Mouse (Mus musculus): ENCODE results near the gene Abhd15.
A peak's percentile ranks its signal among the peaks of the same experiment; 100 is the strongest.

Gene Abhd15

DNA sequence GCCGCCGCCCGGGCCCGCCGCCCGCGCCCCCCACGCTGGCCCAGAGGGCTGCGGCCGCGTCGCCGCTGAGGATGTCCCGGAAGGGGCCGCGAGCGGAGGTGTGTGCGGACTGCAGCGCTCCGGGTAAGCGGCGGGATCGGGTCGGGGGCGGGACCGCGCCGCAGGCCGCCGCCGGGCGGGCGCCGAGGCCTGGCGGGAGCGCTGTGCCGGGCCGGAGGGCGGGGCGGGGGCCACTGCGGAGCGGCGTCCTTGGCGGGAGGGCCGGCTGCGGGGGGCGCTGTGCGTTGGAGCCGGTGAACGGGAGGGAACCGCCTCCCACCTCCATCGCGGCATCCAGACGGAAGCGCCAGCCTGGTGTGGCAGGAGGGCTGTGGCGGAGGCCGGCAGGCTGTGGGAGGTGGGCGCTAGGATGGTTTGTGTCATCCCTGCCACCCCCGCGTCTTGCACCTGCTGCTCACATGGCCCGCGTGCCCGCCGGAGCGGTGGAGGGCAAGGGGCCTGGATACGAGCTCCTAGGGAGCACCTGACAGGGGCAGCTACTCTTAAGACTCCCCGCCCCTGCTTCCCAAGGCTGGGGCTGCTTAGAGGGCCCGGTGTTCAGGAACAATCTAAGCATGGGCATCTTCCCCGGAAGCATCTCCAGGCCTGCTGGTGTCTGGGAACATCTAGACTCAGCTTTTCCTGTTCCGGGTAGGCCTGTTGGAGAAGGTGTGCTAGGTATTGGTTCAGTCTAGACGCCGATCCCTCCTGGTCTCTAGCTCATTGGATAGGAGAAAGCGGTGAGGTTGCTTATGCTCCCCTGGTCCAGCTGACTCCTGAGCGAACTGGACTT, 21.2 kb upstream of the Abhd15 start, which contains the start of gene Git1:
Gene Git1 (plus strand): TSS at position 51 of the 832 bp plus-strand sequence.
- DNase-seq (ENCODE audit: low spot score in 2 of 2): peak in 1 of 2 experiments; percentile 43

DNA sequence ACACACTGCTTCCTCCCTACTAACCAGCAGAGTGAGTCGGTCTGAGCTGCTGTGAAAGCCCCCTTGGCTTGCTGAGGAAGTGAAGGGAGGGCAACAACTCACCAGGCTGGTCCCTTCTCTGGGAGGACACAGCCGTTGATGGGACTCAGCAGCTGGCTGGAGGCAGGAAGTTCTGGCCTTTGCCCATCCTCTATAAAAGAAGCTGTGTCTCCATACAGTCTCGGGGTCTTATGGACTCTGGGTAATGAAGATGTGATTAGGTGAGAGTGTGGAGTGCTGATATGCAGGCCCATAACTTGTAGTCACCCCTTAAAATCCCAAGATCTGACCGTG, 20.6 kb upstream of the Abhd15 start:
- DNase-seq (ENCODE audit: low spot score in 2 of 2): no peak

DNA sequence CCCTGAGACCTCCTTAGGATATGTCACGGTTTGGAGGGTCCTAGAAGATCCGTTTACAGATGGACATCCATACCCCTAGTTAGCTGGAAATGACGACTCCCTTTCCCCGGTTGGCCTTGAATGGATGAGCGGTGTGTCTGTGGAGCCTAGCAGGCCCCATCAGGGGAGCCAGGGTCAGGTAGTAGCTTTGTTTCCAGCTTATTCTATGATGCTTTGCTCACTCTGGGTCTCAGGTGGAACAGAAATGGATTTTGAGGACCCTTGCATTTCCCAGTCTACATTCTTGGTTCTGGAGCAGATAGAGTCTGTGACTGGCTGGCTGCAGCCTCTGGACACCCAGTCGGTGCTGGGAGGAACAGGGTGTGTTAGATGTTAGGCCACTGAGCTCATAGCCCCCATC, 20.1 kb upstream of the Abhd15 start:
- no peak for DNase-seq (ENCODE audit: low spot score in 2 of 2)

DNA sequence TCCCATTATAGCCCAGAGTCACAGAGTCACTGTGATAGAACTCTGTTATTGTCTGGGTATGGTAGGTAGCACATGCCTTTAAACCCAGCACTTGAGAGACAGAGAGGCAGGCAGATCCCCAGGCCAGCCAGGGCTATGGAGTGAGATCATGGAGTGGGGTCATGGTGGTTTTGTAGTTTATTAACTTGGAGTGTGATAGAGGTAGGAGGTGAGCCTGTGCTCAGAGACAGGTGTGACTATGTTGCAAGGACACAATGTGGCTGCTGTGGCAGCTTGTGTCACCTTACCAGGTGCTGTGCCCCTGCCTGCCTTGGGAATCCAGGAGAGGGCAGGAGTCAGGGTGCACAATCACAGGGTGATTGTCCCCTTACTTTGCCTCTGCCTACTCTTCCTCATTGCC, 19.4 kb upstream of the Abhd15 start:
- DNase-seq (ENCODE audit: low spot score in 2 of 2): no peak

DNA sequence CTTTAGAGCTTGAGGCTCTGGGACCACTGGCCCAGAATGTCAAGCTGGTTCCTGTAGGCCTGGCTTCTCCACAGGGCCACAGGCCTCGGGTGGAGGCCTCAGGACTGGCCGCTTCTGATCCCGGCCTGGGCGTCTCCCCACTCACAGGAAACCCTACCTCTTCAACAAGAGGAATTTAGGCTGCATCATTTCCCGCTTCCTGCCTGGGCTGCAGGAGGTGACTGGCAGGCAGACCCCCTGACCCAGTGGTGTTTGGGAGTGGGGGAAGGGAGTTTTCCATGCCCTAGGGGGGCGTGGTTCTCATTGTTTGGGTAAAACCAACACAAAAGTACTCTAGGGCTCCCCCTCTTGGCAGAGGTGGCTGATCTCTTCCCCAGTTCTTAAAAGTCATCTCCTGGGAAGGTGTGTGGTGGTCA, 17.6 kb upstream of the Abhd15 start:
- DNase-seq (ENCODE audit: low spot score in 2 of 2): peak in 1 of 2 experiments; percentile 44

DNA sequence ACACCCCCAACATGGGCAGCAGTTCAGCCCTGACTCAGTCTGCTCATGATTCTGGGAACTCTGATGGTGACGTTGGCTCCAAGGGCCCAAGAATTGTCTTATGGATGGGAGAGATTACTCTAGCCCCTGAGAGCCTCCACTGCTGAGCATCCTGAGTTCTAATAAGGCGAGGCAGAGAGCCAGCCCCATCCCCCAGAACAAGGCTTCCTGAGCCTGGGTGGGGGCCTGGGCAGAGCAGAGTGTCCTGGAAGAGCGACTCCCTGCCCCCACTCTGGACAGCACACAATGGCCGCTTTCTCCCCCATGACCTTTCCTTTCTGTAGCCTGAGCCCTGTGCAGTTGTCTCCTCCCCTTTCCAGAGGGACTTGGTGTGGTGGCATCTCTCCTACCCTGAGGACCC, 17.1 kb upstream of the Abhd15 start:
- DNase-seq (ENCODE audit: low spot score in 2 of 2): no peak

DNA sequence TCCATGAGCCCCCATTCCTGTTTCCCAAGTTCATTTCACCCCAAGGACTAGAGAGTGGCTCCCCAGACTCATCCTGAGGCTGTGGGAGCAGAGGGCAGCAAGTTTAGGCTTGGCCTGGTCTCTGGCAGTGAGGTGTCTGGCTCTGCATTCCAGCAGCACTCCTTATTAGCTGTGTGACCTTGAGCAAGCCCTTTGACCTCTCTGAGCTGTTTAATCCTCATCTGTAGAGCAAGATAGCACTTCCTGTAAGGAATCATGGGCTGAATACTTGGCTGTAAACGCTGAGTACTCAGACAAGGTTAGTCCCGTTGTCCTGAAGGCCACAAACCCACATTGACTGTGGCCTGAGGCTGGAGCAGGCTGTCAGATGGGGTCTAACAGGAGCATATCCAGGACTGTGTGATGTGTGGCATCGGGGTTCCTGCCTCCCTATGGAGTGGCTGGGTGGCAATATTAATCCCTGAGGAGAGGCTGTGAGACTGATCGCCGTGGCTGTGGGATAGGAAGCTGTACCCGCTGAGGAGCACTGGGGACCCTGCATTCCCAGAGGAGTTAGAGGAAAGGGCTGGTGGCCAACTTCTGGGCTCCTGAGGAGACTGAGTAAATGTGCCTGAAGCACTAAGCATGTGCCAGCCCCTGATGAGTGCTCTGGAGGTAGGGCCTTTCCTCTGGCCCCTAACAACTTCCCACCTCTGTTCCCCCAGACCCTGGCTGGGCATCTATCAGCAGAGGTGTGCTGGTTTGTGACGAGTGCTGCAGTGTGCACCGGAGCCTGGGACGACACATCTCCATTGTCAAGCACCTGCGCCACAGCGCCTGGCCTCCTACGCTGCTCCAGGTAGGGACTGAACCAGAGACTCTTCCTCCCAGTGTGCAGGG, 16.4 kb upstream of the Abhd15 start:
- no peak for DNase-seq (ENCODE audit: low spot score in 2 of 2)

DNA sequence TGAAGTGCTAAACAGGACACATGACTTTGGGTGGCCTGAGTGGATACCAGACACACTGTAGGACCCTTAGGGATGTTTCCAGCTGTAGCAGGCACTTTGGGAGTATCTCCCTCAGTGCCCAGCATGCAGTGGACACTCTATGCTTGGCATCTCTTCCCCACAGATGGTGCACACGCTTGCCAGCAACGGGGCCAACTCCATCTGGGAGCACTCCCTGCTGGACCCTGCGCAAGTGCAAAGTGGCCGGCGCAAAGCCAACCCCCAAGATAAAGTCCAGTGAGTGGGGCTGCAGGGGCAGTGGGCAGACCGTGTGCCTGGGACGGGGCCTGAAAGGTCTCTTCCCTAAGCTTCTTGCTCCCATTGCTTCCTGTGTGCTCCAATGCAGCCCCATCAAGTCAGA, 15.6 kb upstream of the Abhd15 start:
- DNase-seq (ENCODE audit: low spot score in 2 of 2): no peak

DNA sequence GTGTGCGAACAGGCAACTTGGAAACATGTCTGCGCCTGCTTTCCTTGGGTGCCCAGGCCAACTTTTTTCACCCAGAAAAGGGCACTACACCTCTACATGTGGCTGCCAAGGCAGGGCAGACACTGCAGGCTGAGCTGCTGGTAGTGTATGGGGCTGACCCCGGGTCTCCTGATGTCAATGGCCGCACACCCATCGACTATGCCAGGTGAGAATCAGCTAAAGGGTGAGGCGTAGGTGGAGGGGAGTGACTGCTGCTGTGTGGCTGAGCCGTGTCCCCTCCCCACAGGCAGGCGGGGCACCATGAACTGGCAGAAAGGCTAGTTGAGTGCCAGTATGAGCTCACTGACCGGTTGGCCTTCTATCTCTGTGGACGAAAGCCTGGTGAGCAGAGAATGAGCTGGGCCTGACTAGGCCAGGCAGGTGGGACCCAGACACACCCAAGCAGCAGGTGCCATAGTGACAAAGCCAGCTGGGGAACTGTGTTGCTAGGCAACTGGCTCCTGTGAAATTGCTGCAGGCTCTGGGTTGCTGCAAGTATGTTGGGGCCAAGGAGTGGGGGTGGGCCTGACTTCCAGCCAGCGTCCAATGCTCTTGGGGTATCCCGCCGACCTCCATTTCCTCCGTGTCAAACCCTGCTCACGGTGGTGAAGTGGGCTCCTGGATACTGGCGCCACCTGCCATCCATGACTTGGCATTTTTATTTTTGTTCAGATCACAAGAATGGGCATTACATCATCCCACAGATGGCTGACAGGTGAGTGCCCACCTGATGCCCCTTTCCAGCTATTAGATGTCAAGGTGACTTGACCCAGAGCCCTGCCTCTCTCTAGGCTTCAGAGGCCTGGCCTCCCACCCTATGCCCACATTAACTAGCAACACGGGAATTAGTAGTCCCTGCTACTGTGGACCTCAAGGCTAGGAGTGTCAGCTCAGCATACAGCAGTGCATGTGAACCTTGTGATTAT, 14.3 kb upstream of the Abhd15 start:
- DNase-seq (ENCODE audit: low spot score in 2 of 2): no peak

DNA sequence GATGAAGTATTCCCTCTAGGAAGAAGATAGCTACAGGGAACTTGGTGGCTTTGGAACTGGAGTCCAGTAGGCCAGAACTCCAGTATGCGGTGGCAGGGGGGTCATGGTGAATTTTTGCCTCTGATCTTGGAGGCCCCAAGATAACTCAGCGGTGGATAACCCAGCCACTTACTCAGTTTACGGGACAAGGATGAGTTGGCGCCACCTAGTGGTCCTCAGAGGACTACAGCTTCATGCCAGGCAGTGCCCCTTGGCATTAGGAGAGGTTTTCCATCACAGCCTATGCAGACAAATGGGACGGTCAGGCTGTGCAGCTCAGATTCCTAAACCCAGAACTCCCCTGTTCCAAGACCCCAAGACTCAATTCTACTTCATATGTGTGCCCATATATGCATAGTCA, 13.5 kb upstream of the Abhd15 start:
- DNase-seq (ENCODE audit: low spot score in 2 of 2): peak in 1 of 2 experiments; percentile 57

DNA sequence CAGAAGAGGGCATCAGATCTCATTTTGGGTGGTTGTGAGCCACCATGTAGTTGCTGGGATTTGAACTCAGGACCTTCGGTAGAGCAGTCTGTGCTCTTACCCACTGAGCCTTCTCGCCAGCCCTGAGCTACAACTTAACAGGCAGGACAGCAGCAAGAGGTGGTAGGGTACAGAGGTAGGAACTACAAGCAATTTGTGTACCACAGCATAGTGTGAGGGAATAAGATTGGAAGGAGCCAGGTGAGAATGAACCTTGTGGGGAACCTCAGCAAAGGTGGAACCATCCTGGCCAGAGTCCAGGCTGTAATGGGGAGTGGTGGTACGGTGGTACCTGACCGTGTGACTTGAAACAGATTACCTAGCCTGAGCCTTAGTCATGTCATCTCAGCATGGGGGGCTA, 12.9 kb upstream of the Abhd15 start:
- DNase-seq (ENCODE audit: low spot score in 2 of 2): no peak

DNA sequence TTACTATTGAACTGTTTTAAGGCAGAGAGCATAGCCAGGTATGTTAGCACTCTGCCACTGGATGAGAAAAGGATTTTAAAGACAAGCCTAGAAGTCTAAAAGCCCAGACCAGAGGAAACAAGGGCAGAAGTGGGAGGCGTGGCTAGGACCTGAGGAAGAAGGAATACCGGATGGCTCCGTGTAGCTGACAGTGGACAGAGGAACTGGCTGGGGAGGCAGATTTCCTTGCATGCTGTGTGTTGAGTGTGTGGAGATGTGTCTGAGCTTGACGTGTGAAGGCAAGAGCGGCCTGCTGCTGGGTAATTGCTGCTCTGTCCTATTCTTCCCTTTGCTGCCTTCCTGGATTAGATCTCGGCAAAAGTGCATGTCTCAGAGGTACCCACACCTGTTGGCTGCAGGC, 12.4 kb upstream of the Abhd15 start:
- DNase-seq (ENCODE audit: low spot score in 2 of 2): no peak

DNA sequence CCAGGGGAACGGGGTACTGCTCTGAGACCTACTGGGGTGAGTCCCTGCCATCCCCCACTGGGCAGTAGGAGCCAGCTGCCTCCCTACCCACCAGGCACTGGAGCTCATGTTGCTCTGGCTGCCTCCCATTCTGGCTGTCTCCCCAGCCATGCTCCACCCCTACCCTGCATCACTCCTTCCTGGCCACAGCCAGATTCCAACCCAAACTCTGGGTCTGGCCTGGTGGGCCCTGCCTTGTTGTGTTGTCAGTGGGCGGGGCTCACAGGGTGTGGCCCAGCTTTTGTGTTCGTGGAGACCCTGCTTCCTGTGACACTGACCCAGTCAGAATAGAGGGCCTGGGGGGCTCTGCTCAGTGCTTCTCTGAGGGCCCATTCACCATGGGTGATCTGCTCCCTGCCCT, 11.4 kb upstream of the Abhd15 start:
- DNase-seq (ENCODE audit: low spot score in 2 of 2): no peak

DNA sequence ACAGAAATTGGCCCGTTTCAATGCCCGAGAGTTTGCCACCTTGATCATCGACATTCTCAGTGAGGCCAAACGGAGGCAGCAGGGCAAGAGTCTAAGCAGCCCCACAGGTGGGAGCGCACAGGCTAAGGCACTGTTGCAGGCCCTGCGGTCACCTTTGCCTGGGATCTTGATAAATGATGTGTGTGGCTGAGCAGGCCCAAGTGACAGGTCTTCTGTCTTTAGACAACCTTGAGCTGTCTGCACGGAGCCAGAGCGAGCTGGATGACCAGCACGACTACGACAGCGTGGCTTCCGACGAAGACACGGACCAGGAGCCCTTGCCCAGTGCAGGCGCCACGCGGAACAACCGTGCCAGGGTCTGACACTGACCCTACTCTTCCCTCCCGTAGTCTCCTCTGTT, 10.5 kb upstream of the Abhd15 start:
- no peak for DNase-seq (ENCODE audit: low spot score in 2 of 2)

DNA sequence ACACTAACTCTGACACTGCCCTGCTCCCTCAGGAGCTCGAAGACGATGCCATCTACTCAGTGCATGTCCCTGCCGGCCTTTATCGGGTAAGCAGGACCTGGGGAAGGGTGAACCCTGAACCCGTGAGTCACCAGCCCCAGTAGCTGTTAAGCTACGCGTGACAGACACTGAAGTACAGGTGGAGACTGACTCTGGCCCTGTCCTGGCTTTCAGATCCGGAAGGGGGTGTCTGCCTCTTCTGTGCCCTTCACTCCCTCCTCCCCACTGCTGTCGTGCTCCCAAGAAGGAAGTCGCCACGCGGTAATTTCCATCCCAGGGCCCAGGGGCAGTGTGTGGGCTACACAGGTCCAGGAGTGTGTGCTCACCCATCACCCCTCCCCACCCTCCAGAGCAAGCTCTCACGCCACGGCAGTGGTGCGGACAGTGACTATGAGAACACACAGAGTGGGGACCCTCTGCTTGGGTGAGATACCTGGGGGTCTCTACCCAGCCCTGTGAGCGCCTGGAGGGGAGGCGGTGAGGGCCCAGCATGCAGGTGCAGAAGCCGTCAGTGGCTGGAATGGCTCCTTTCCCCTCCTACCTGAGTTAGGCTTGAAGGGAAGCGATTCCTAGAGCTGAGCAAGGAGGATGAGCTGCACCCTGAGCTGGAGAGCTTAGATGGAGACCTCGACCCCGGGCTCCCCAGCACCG, 9.5 kb upstream of the Abhd15 start:
- no peak for DNase-seq (ENCODE audit: low spot score in 2 of 2)

DNA sequence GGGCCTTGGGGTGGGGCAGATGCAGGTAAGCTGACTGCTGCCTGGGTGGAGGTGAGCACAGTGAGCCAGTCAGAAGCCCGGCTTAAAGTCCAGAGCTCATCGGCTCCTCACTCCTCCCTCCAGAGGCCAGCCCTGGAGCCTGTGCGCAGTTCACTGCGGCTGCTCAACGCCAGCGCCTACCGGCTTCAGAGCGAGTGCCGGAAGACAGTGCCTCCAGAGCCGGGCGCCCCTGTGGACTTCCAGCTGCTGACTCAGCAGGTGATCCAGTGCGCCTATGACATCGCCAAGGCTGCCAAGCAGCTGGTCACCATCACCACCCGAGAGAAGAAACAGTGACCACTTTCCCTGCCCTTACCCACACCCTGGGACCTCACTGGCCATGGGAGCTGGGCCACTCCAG, 8.6 kb upstream of the Abhd15 start:
- DNase-seq (ENCODE audit: low spot score in 2 of 2): no peak

DNA sequence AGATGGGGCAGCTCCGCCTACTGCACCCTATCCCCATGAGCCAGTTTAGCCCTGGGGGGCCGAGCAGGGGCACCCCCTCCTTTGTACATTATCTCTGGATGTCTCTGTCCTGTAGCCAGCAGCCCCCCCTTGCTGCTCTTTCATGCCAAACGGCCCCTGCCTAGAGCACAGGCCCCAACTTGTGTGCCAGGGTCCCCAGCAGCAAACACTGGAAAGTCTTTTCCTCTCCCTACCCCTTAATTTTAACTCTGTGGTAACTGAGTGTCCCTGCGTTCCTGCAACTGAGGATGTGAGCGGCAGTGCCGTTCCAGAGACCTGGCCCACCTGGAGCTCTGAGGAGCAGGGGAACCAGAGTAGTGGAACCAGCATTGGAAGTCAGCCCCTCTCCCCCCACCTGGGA, 8.0 kb upstream of the Abhd15 start:
- no peak for DNase-seq (ENCODE audit: low spot score in 2 of 2)

DNA sequence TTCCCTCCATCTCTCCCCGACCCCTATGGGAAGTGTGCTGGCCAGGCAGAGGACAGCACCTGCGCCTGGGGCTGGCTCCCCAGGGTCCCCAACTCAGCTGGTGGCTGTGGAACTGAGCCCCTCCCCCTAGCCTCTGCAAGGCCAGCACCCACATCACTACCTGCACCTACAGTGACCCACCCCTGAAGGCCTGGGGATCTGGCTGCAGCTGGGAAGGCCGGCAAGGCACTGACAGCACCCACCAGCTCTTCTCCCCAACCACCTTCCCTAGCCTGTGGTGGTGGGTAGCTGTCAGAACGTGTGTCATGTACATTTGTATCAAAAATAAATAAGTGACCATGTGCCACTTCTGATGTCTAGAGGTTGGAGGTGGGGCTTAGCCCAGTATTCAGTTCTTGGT, 7.5 kb upstream of the Abhd15 start:
- no peak for DNase-seq (ENCODE audit: low spot score in 2 of 2)

DNA sequence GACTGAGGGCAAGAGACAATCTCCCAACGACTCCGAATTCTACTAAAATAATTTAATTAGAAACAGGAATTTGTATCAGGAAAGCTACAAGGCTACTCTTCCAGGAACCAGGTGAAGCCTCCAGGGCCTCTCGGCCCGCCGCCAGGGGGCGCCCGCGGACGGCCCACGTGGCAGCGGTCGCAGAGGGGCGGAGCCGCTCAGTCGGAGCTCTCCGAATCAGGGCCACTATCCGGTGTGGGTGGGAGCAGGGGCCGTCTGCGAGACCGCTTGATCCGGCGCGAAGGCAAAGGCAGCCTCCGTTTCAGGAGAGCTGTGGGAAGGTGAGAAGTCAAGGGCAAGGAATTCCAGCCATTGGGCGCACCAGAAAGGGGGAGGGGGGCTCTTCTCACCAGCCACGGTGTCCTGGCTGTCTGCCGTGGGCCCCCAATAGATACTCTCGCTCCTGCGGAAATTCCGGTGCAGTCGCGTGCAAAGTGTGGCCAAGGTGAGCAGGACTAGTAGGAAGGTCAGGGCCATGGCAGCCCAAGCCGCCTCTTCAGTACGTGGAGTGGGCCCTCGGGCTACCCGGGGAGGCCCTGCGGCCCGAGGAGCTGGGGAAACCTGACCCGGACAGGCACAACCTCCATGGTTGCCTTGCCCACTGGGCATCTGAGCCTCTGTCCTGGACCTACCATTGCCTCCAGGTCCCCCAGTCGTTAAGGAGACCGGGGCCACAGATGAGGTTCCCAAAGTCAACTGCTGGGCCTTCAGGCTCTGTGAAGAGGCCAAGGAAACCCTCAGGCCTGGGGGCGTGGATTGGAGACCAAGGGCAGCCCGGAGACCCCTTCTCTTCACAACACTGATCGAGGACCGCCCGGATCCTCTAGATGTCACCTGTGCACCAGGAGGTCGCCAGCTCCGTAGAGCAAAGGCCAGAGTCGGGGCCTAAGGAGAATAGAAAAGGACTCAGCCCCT, 6.6 kb upstream of the Abhd15 start:
- peak; percentile 69 to 73 for DNase-seq (ENCODE audit: low spot score in 2 of 2)

DNA sequence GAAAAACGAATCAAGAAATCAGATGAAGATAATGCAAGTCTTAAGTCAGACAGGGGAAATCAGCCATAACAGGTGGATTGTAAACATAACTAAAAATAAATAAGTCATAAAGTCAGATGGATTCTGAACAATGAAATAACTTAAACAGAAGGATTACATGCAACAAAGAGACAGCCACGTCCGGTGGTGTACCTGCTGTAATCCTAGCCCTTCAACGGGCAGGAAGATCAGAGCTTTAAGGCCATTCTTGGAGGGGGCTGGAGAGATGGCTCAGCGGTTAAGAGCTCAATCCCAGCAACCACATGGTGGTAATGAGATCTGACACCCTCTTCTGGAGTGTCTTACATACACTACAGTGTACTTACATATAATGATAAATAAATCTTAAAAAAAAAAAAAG, 3.6 kb upstream of the Abhd15 start:
- no peak for DNase-seq (ENCODE audit: low spot score in 2 of 2)
